Mouse (Mus musculus) cortical plate, adult 2 months (tissue): ENCODE results near the gene Rbl1. TPM values are rescaled to one million over a fixed set of nuclear protein-coding genes. Genes with fewer than 3 reads are reported as not detected.

ENCODE experiments used
- H3K27ac ChIP-seq: fragments of 200-500 bp; 2 replicates; pipeline ENCODE4 v1.5.1; 2012; ENCODE audit warnings: low read length, control low read depth, inconsistent platforms; ENCODE audit not compliant: insufficient read depth
- H3K4me1 ChIP-seq: fragments of 200-500 bp; 2 replicates; pipeline ENCODE4 v1.6.1; 2011; ENCODE audit warnings: low read length; ENCODE audit not compliant: control insufficient read depth, insufficient read depth
- H3K4me3 ChIP-seq: fragments of 200-500 bp; 2 replicates; pipeline ENCODE4 v1.5.1; 2011; ENCODE audit warnings: mild to moderate bottlenecking, low read length, control low read depth; ENCODE audit not compliant: insufficient read depth
- CTCF ChIP-seq: fragments of 200-500 bp; IDR thresholded peaks from 2 replicates; pipeline ENCODE4 v1.5.1; 2011; ENCODE audit warnings: mild to moderate bottlenecking, control low read depth, low read length; ENCODE audit not compliant: insufficient read depth; ENCODE audit errors: extremely low read depth
- POLR2A ChIP-seq: fragments of 200-500 bp; IDR thresholded peaks from 2 replicates; pipeline ENCODE4 v1.6.1; 2011; ENCODE audit warnings: mild to moderate bottlenecking, low read length, control low read depth; ENCODE audit not compliant: insufficient read depth; ENCODE audit errors: extremely low read depth
- polyA plus RNA-seq: library from polyadenylated mRNA; depleted of rRNA; stranded (reverse); fragments of >200 nt; gene quantifications from 2 replicates; pipeline ENCODE4 v1.2.3, GENCODE M21; 2012

Rbl1 gene
- polyA plus RNA-seq, 1 experiment, result 2.0 TPM

DNA sequence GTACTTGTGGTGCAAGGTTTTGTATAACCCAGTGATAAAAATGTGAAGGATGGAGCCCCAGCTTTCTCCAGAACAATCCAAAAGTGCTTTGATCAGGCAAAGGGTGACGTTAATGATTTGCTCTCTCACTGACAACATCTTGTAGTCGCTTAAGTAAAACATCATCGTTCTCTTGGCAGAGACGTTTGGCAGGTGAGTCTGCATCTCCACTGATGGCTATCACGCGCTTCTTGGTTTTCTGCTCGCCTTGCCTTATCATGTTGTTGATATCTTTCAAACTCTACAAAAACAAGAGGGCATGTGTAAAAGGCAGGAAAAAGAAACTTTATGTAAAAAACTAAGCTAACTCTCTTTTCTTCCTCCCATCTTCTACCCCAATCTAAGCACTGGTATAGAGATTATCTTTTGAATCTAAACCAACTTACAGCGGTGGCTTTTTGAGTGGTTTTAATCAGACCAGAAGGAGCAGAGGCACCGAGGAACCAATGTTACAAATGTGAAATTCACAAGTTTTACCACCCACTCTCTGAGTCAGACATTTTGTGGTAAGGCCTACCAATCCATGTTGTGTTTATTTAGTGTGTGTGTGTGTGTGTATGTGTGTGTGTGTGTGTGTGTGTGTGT is 56.8 kb downstream of the Rbl1 start:
- H3K4me1 ChIP-seq, result no peaks in the 10 kb centered on the region
- TF ChIP-seq CTCF (no peak), POLR2A (no peak)
- H3K27ac ChIP-seq, result no peak overlapping the region
- H3K4me3 ChIP-seq, result no peak overlapping the region

DNA sequence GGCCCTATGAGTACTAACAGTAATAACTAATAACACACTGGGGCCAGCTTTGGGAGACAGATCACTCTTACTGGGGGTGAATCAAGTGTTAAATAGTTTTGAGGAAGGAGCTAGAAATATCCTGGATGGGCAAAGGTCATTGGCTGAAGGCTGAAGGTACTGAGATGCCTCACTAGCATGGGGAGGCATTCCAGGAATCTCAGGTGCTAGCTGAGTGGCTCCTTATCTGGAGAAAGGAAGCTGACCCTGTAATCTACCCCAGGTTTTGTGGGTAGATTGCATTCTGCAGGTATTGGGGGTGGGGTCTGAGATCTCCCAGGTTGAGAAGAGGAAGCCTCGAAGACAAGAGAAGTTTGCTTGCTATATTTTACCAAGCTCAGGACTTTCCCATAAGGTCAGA is 59.2 kb downstream of the Rbl1 start:
- TF ChIP-seq CTCF (no peak), POLR2A (no peak)
- Histone ChIP-seq H3K4me1 (no peaks in the 10 kb centered on the region), H3K4me3 (no peak overlapping the region), H3K27ac (no peak overlapping the region)

DNA sequence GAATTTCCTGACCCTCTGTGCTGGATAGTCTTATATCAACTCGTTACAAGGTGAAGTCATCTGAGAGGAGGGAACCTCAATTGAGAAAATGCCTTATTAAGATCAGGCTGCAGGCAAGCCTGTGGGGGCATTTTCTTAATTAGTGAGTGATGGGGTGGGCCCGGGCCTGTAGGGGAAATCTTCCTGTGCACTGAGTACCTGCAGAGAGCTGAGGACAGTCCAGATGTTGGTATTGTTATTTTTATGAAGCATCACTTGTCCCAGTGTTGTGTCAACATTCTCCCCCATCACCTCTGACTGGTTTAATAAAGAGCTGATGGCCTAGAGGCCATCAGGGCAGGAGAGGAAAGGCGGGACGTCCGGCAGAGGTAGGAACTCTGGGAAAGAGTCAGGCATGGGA is 60.2 kb downstream of the Rbl1 start:
- TF ChIP-seq CTCF (no peak), POLR2A (no peak)
- H3K4me1 ChIP-seq, result no peaks in the 10 kb centered on the region
- H3K27ac ChIP-seq, result no peak overlapping the region
- H3K4me3 ChIP-seq, result no peak overlapping the region

DNA sequence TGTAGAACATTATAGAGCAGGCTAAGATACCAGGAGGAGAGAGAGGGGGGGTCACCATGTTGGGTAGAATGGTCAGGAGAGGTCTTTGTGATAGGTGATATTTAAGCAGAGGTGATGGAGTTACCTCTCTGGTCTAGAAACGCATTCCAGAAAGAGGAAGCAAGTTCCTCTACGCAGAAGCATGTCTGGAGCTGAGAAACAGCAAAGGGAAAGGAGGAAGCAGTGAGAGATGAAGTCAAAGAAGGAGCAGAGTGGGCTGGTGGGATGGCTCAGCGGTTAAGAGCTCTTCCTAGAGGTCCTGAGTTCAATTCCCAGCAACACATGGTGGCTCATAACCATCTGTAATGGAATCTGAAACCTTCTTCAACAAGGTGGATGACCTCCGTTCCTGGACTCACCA is 62.4 kb downstream of the Rbl1 start:
- TF ChIP-seq POLR2A (no peak), CTCF (no peak)
- no peaks in the 10 kb centered on the region for H3K4me1 ChIP-seq
- H3K27ac ChIP-seq, result no peak overlapping the region
- H3K4me3 ChIP-seq, result no peak overlapping the region

DNA sequence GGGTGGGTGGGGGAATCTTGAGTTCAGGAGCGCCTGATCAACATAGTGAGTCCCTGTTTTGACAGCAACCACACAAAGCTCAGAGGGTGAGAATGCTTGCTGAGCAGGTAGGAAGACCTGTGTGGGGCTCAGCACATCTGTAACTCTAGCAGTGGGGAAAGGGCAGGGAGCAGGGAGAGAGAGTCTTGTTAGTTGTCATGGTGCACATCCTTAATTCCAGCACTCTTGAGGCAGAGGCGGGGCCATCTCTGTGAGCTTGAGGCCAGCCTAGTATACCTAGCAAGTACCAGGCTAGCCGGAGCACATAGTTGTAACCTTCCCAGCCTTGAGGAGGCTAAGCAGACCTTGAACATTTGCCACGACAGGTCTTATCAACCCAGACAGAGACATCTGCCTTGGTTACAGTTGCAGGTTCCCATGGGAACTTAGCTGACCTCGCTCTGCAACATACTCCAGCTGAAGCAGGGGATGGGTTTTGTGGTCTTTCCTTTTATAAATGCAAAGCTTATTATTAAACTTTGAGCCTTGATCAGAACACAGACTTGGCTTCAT is 65.0 kb downstream of the Rbl1 start:
- Histone ChIP-seq H3K4me1 (no peaks in the 10 kb centered on the region), H3K27ac (no peak overlapping the region), H3K4me3 (no peak overlapping the region)
- TF ChIP-seq POLR2A (no peak), CTCF (no peak)

DNA sequence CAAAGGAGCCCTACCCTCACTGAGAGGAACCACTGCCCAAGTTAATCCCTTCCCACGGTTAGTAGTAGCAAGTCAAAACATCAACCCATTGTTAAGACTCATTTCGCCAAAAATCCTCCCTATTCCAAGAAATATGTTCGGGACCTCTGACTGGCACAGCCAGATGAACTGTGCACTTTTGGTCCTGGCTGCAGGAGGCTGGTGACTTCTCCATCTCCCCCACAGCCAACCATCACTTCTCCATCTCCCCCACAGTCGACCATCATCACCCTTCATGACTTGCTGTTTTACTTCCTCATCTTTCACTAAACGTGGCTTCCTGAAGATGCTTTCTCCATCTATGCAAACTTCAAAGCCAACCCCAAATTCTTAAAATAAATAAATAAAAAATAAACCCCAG is 65.5 kb downstream of the Rbl1 start:
- Histone ChIP-seq H3K27ac (no peak overlapping the region), H3K4me1 (no peaks in the 10 kb centered on the region), H3K4me3 (no peak overlapping the region)
- no peak for TF ChIP-seq CTCF
- TF ChIP-seq POLR2A, result no peak

DNA sequence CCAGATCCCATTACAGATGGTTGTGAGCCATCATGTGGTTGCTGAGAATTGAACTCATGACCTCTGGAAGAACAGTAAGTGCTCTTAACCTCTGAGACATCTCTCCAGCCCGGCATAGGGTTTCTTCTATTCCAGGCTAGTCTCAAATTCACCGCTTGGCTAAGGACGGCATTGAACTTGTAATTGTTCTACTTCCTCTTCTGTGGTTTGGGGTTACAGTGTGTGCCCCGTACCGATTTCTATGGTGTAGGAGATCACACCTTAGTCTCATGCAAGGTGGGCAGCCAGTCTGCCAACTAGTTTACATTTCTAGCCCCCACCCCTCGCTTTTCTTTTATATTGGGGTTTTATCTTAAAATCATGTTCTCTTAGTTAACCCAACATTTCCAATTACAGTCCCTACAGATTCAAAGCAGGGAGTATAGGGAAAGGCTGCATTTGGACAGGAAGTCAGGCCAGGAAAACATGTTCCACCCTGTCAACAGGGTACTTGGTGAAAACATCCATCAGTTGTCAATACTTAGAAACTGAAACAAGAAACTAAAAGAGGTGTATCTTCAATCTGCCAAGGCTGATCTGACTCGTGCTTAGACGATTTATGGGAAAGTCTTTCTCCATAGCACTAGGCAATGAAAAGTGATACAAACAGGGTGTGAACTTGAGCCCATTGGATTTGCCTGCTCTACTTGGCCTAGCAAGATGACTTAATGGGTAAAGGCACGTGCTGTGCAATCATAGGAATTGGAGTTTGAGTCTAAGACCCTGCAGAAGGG is 66.2 kb downstream of the Rbl1 start:
- no peak for TF ChIP-seq POLR2A
- no peak for TF ChIP-seq CTCF
- no peak overlapping the region for H3K4me3 ChIP-seq
- H3K4me1 ChIP-seq, result no peaks in the 10 kb centered on the region
- no peak overlapping the region for H3K27ac ChIP-seq

DNA sequence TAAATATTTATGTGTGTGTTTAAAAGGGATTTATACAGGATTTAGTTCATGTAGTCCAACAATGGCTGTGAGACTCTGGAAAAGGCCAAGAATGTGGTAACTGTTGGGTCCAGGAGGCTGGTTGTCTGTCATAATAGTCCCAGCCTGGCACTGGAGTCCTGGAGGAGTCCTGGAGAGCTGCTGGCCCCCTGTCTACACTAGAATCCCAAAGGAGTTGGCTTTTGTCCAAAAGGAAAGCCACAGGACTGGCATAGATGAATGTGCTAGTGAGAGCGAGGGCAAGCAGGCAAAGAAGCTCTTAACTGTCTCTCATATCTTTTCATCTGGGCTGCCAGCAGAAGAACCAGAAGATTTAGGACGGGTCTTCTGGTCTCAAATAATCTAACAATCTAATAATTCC is 67.7 kb downstream of the Rbl1 start:
- TF ChIP-seq CTCF, result no peak
- TF ChIP-seq POLR2A, result no peak
- Histone ChIP-seq H3K4me1 (no peaks in the 10 kb centered on the region), H3K27ac (no peak overlapping the region), H3K4me3 (no peak overlapping the region)

DNA sequence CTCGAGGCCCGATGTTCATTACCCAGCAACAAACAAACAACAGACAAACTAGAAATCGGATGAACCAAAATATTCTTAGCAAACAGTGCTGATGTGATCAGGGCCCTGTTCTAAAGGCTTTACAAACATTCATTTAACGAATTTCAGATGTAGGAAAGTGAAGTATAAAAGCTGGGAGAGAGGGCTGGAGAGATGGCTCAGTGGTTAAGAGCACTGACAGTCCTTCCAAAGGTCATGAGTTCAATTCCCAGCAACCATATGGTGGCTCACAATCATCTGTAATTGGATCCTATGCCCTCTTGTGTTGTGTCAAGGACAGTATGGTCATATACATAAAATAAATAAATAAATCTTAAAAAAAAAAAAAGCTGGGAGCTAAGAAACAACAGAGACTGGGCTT is 68.2 kb downstream of the Rbl1 start:
- no peak for TF ChIP-seq CTCF
- Histone ChIP-seq H3K4me3 (no peak overlapping the region), H3K27ac (no peak overlapping the region), H3K4me1 (no peaks in the 10 kb centered on the region)
